Mouse (Mus musculus) ES-Bruce4 (cell line): ENCODE measurements around the gene Sept4.

ENCODE experiments used
- CTCF ChIP-seq: IDR thresholded peaks from one replicate; pipeline ENCODE4 v1.8.1; 2011; ENCODE audit warnings: low read depth, low read length
- EP300 ChIP-seq: IDR thresholded peaks from 2 replicates; pipeline ENCODE4 v1.6.1; 2011; ENCODE audit warnings: low read depth, low read length; ENCODE audit not compliant: insufficient read depth
- POLR2A ChIP-seq: IDR thresholded peaks from one replicate; pipeline ENCODE4 v1.8.1; 2011; ENCODE audit warnings: low read length; ENCODE audit not compliant: insufficient read depth

DNA sequence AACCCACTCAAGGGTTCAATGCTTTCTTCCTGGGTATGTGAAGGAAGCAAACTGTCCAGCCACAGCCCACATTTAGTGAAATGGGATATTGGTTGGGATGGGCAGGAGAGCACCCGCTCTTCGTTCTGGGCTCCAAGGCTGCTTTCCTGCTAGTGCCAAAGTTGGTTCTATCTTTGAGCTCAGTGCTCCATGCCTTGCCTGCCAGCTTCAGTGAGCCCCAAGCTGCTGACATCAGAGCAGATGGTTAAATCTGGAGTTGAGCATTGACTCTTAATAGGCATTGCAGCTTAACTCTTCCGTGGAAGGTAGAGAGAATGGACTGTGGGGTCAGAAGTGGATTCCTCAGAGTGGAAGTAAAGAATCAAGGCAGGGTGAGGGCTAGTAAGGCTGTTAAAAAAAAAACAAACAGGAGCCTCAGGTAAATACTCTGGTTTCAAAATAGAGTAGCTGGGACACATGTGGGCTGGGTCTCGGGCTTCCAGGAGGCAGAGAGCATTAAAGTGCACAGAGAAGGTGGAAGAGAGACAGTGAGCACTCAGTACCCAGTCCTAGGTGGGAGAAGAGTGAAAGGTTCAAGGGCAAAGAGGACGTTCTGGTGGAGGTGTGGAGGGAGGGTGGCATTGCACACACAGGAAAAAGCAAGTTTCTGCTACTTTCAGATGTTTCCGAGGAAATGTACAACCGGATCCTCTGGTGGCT lies at the start of gene Sept4:
- TF ChIP-seq CTCF = no peak
- TF ChIP-seq POLR2A = no peak
- no peak for TF ChIP-seq EP300
